Mouse (Mus musculus) liver, embryonic 13.5 days (tissue): ENCODE results near the gene Arl5a. TPM values are rescaled to one million over a fixed set of nuclear protein-coding genes. Genes with fewer than 3 reads are reported as not detected.
A peak's percentile ranks its signal among the peaks of the same experiment; 100 is the strongest.

Experiments used
- ATAC-seq: fragments of 200-750 bp; cut with Nextera tagmentation; 2 replicates; pipeline ENCODE4 v1.8.0; 2017; ENCODE audit warnings: low read depth, mild to moderate bottlenecking, moderate number of reproducible peaks, moderate library complexity
- DNase-seq: peaks from one replicate; pipeline ENCODE4 v3.0.0; 2022
- H3K27ac ChIP-seq: fragments of 300-500 bp; sonication (generic); 2 replicates; pipeline ENCODE4 v1.5.1; 2015; ENCODE audit warnings: moderate library complexity, mild to moderate bottlenecking, inconsistent platforms
- H3K27me3 ChIP-seq: fragments of 300-500 bp; sonication (generic); 2 replicates; pipeline ENCODE4 v1.6.1; 2015; ENCODE audit warnings: mild to moderate bottlenecking, inconsistent platforms
- H3K36me3 ChIP-seq: fragments of 300-500 bp; sonication (generic); 2 replicates; pipeline ENCODE4 v1.6.1; 2015; ENCODE audit warnings: mild to moderate bottlenecking, inconsistent platforms
- H3K4me1 ChIP-seq: fragments of 300-500 bp; sonication (generic); replicated peaks from 2 replicates; pipeline ENCODE4 v1.6.1; 2015; ENCODE audit warnings: inconsistent platforms
- H3K4me2 ChIP-seq: fragments of 300-500 bp; sonication (generic); 2 replicates; pipeline ENCODE4 v1.6.1; 2015; ENCODE audit warnings: inconsistent platforms, mild to moderate bottlenecking, moderate library complexity
- H3K4me3 ChIP-seq: fragments of 300-500 bp; sonication (generic); replicated peaks from 2 replicates; pipeline ENCODE4 v1.5.1; 2015; ENCODE audit warnings: mild to moderate bottlenecking, inconsistent platforms
- H3K9ac ChIP-seq: fragments of 300-500 bp; sonication (generic); 2 replicates; pipeline ENCODE4 v1.6.1; 2015; ENCODE audit warnings: mild to moderate bottlenecking, inconsistent platforms
- H3K9me3 ChIP-seq: fragments of 300-500 bp; sonication (generic); replicated peaks from 2 replicates; pipeline ENCODE4 v1.6.1; 2016; ENCODE audit warnings: inconsistent platforms
- WGBS: fragments of 180-500 bp; shearing (Covaris S2); methylation state at CpG from one replicate; pipeline ENCODE4 v1.1.7; 2015; ENCODE audit not compliant: insufficient replicate concordance; 5-methylcytosine and 5-hydroxymethylcytosine counted together
- polyA plus RNA-seq: library from polyadenylated mRNA; unstranded; fragments of >200 nt; fragmentation: Nextera tagmentation; extraction: Ambion mirVana; gene quantifications from 2 replicates; pipeline ENCODE4 v1.2.1, GENCODE M21; 2015

The Arl5a gene
- 26.1 and 34.8 TPM in 2 replicates for polyA plus RNA-seq

GRCm38 (mm10) chr2:52424747-52425522, at the start of gene Arl5a:
Gene Arl5a (minus strand): TSS chr2:52424901.
- under 1% methylated on average over 54 of the region's 57 CpGs for WGBS
- Histone ChIP-seq H3K36me3 (no peaks in the 10 kb centered on the region), H3K27me3 (no peaks in the 10 kb centered on the region), H3K27ac (peak within 1 kb of the TSS; percentile 93), H3K4me3 (peak within 1 kb of the TSS; percentile 96), H3K4me2 (peak within 1 kb of the TSS; percentile 75), H3K4me1 (peaks cover 50% of the 10 kb centered on the region), H3K9me3 (no peaks in the 10 kb centered on the region), H3K9ac (peak within 1 kb of the TSS; percentile 95)
- ATAC-seq, result peak; percentile 92
- peak; percentile 83 for DNase-seq

DNA sequence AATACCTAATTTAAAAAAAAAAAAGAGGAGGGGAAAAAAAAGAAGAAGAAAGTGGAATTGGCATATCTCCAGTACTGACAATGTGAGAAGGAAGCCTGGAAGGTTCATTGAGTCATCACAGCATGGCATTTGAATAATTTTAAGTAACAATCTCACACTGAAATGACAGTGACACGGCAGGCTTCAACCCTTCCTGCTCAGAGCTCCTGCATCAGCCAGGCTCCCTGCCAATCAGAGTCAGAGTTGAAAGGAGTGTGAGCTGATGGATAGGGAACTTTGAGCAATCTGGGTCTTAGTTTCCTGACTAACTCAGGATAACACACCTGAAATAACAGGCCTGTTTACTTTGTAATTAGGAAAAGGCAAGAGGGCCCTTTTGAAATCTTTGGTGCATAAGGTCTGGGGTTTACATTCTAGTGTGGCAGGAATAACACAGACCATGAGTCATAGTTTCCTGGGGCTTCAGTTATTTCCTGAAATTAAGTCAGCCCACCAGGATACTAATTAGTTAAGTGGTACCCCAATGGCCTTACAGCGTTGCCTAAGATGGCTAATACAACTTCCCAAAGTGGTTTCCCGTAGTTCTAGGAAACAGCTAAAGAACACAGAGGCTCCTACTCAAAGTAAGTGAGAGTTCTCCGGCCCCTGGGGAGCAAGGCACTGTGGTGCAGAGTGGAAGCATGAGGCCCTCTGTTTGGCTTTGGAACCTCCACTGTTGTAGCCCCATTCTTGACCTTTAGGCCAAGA, 47.0 kb upstream of the Arl5a start:
- Histone ChIP-seq H3K27me3 (no peaks in the 10 kb centered on the region), H3K4me2 (no peak overlapping the region), H3K27ac (no peak overlapping the region), H3K9me3 (no peaks in the 10 kb centered on the region), H3K9ac (no peak overlapping the region), H3K4me3 (no peak overlapping the region), H3K36me3 (no peaks in the 10 kb centered on the region), H3K4me1 (peaks cover 9% of the 10 kb centered on the region)
- WGBS, result 38% methylated on average over 4 of the region's 4 CpGs
- ATAC-seq (no peak), DNase-seq (no peak)

GRCm38 (mm10) chr2:52470044-52470560, 45.4 kb upstream of the Arl5a start:
- H3K4me2 ChIP-seq, result no peak overlapping the region
- H3K4me3 ChIP-seq, result no peak overlapping the region
- DNase-seq (no peak), ATAC-seq (no peak)
- peaks cover 6% of the 10 kb centered on the region for H3K4me1 ChIP-seq
- H3K9ac ChIP-seq, result no peak overlapping the region
- H3K27me3 ChIP-seq, result no peaks in the 10 kb centered on the region
- no peaks in the 10 kb centered on the region for H3K9me3 ChIP-seq
- no peak overlapping the region for H3K27ac ChIP-seq
- no peaks in the 10 kb centered on the region for H3K36me3 ChIP-seq
- WGBS, result 65% methylated on average over 4 of the region's 4 CpGs

DNA sequence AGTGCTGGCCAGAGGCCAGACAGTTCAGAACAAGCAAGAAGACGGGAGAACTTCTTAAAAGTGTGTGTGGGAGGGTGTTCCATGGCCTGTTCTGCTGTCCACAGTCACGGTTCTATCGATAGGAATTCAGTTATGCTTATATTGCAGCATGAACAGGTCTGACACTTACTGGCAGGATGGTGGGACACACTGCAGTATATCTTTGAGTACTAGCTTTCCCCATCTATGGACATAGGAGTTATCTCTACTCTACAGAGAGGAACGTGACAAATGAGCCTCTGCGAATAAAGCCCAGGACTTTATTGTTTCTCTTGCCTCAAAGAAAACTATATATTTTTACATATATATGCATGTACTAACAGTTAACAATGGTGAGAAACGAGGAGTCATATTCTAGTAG, 42.9 kb upstream of the Arl5a start:
- WGBS, result 53% methylated on average over 6 of the region's 6 CpGs
- Histone ChIP-seq H3K27ac (no peak overlapping the region), H3K4me1 (peaks cover 6% of the 10 kb centered on the region), H3K27me3 (no peaks in the 10 kb centered on the region), H3K9ac (no peak overlapping the region), H3K4me2 (no peak overlapping the region), H3K36me3 (no peaks in the 10 kb centered on the region), H3K9me3 (no peaks in the 10 kb centered on the region), H3K4me3 (no peak overlapping the region)
- ATAC-seq, result peak; percentile 70
- DNase-seq, result no peak

- Histone ChIP-seq H3K4me1 (0 out of 2 replicates have a peak, but pooled peaks cover 4% of the 10 kb centered on the region), H3K36me3 (no peaks in the 10 kb centered on the region), H3K27ac (no peak overlapping the region), H3K9ac (no peak overlapping the region), H3K4me3 (no peak overlapping the region), H3K4me2 (no peak overlapping the region), H3K9me3 (no peaks in the 10 kb centered on the region), H3K27me3 (no peaks in the 10 kb centered on the region)
- no peak for DNase-seq
- no peak for ATAC-seq
- WGBS, result 75% methylated on average over 12 of the region's 12 CpGs
Observed at GRCm38 (mm10) chr2:52461206-52461967, 36.7 kb upstream of the Arl5a start.

- no peak overlapping the region for H3K4me3 ChIP-seq
- H3K27me3 ChIP-seq, result no peaks in the 10 kb centered on the region
- 62% methylated on average over 7 of the region's 7 CpGs for WGBS
- DNase-seq (no peak), ATAC-seq (no peak)
- no peak overlapping the region for H3K4me2 ChIP-seq
- H3K9ac ChIP-seq, result no peak overlapping the region
- H3K27ac ChIP-seq, result no peak overlapping the region
- H3K36me3 ChIP-seq, result no peaks in the 10 kb centered on the region
- H3K4me1 ChIP-seq, result no peaks in the 10 kb centered on the region
- no peaks in the 10 kb centered on the region for H3K9me3 ChIP-seq
Observed at GRCm38 (mm10) chr2:52455606-52456479, 31.1 kb upstream of the Arl5a start.

- no peaks in the 10 kb centered on the region for H3K36me3 ChIP-seq
- H3K9ac ChIP-seq, result no peak overlapping the region
- H3K4me3 ChIP-seq, result no peak overlapping the region
- 45% methylated on average over 8 of the region's 8 CpGs for WGBS
- no peaks in the 10 kb centered on the region for H3K9me3 ChIP-seq
- DNase-seq, result no peak
- ATAC-seq, result no peak
- no peaks in the 10 kb centered on the region for H3K27me3 ChIP-seq
- H3K4me2 ChIP-seq, result no peak overlapping the region
- no peak overlapping the region for H3K27ac ChIP-seq
- H3K4me1 ChIP-seq, result peaks cover 39% of the 10 kb centered on the region
Observed at GRCm38 (mm10) chr2:52449818-52450217, 25.1 kb upstream of the Arl5a start.

GRCm38 (mm10) chr2:52448916-52449315, 24.2 kb upstream of the Arl5a start:
- H3K4me3 ChIP-seq, result no peak overlapping the region
- no peaks in the 10 kb centered on the region for H3K9me3 ChIP-seq
- 7% methylated on average over 1 of the region's 1 CpGs for WGBS
- peak; percentile 97 for ATAC-seq
- H3K4me2 ChIP-seq, result peak overlapping the region; percentile 42; the same call in 1 of the 2 replicates
- H3K27ac ChIP-seq, result peak overlapping the region; percentile 78
- peaks cover 39% of the 10 kb centered on the region for H3K4me1 ChIP-seq
- H3K9ac ChIP-seq, result no peak overlapping the region
- no peak for DNase-seq
- H3K36me3 ChIP-seq, result no peaks in the 10 kb centered on the region
- H3K27me3 ChIP-seq, result no peaks in the 10 kb centered on the region

GRCm38 (mm10) chr2:52446648-52447047, 21.9 kb upstream of the Arl5a start:
- Histone ChIP-seq H3K27me3 (no peaks in the 10 kb centered on the region), H3K9me3 (no peaks in the 10 kb centered on the region), H3K27ac (no peak overlapping the region), H3K4me2 (no peak overlapping the region), H3K9ac (no peak overlapping the region), H3K36me3 (no peaks in the 10 kb centered on the region), H3K4me3 (no peak overlapping the region), H3K4me1 (peaks cover 47% of the 10 kb centered on the region)
- DNase-seq, result no peak
- 37% methylated on average over 5 of the region's 5 CpGs for WGBS
- ATAC-seq, result no peak

- Histone ChIP-seq H3K9ac (no peak overlapping the region), H3K4me2 (no peak overlapping the region), H3K27ac (no peak overlapping the region), H3K9me3 (no peaks in the 10 kb centered on the region), H3K4me1 (peaks cover 18% of the 10 kb centered on the region), H3K4me3 (no peak overlapping the region), H3K27me3 (no peaks in the 10 kb centered on the region), H3K36me3 (no peaks in the 10 kb centered on the region)
- no peak for DNase-seq
- ATAC-seq, result peak; percentile 53; the same call in 1 of the 2 replicates
- WGBS, result 49% methylated on average over 5 of the region's 5 CpGs
Observed at GRCm38 (mm10) chr2:52442125-52442524, 17.4 kb upstream of the Arl5a start.
